Mouse (Mus musculus) adrenal gland, postnatal 0 days (tissue): Measurements from ENCODE around the gene Ears2. TPM values are rescaled to one million over a fixed set of nuclear protein-coding genes. Genes with fewer than 3 reads are reported as not detected.

Experiments
- polyA plus RNA-seq: library from polyadenylated mRNA; unstranded; fragments of >200 nt; fragmentation: Nextera tagmentation; extraction: Ambion mirVana; gene quantifications from 2 replicates; pipeline ENCODE4 v1.2.1, GENCODE M21; 2015

Ears2 gene
- 9.2 and 13.8 TPM in 2 replicates for polyA plus RNA-seq

DNA sequence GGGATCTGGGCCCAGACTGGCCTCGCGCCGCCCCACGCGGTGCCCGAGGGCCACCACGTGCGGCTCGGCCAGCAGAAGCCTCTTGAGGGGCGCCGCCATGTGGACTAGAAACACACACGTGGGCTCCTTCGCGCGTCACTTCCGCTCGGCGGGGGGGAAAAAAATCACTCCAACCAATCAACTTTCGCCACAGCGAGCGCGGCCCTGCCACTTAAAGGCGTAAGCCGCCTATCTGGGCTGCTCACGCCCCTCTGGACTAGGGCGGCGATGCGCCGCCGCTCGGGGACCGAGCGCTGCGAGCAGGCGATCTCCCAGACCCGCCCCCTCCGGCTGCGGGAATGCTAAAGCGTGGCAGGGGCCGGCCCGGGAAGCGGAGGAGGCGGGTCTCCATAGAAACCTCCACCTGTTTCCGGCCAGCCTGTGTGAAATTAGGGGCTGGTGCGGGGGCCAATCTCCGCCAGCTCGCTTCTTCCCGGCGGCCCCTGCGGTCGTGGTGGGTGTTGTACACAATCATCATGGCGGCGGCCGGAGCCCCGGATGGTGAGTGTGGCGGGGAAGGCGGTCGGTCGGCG lies at the start of gene Ears2, which contains the start of gene Ubfd1:
TSS of gene Ears2 (minus strand) at position 319 of the 572 bp plus-strand sequence.
TSS of gene Ubfd1 (plus strand) at position 231 of the 572 bp plus-strand sequence.

DNA sequence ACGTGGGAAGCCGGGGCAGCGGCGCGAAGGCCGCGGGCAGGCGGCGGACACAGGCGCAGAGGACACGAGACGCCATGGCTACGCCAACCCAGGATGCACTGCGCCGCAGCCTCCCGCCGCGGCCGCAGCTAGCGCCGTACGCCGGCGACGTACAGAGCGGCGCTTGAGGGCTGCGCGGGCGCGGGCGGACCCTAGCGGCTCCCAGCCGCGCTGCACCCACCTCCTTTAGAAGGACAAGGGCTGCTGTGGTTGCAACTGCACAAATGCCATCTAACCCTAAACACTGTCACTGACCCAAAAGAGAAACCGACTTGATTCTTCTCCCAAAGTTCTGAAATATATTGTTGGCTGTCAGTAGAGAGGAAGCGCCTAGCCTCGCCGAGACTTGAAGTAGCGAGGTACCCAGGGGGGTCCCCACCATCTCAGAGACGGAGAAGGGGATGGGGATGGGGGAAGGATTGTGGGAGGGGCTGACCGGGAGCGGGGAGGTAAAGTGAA lies 34.7 kb upstream of the Ears2 start, which contains the start of gene Ndufab1:
TSS of gene Ndufab1 (minus strand) at position 140 of the 498 bp plus-strand sequence.

DNA sequence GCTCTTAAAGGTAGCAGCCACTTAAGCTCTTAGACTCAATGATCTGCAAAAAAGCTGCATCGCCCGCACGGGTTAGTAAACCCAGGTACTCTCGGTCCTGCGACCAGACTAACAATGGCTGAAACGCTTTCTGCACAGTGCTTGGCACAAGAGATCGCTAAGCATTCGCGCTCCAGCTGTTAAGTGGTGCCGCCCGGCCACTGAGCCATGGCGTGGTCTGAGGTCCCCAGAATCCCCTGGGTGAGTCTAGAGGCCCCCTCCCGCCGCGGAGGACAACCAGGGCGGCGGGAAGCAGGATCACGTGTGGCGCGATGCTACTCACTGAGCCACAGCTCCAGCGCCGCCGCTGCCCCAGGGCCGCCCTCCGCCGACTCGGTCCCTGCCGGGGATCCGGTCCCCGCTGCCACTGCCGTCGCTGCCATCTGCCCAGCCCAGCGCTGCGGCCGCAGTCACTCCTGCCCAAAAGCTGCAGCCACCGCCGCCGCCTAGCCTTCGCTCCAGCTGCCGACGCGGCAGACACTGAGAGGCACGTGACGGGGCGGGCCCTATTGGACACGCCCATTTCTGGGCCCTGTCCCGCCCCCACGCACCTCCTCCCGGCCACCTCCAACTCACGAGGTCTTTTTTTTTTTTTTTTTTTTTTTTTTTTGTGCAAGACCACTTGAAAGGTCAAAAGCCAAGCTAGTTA lies 46.3 kb downstream of the Ears2 start, which contains the start of gene Gga2:
TSS of gene Gga2 (minus strand) at position 556 of the 688 bp plus-strand sequence.

Other genes starting within 250 kb of the Ears2 start
- gene Scnn1b, start 202.2 kb downstream of the Ears2 start, polyA plus RNA-seq = 0.57 and 2.7 TPM in 2 replicates
- 17.4 and 24.1 TPM in 2 replicates for gene Cog7, start 85.6 kb downstream of the Ears2 start, polyA plus RNA-seq
- 26.0 and 28.4 TPM in 2 replicates for gene Gga2, start 46.0 kb downstream of the Ears2 start, polyA plus RNA-seq
- 29.3 and 33.7 TPM in 2 replicates for gene Ubfd1, start 88 bp downstream of the Ears2 start, polyA plus RNA-seq
- gene Ndufab1, start 34.6 kb upstream of the Ears2 start, polyA plus RNA-seq = 577 and 664 TPM in 2 replicates
- gene Palb2, start 65.7 kb upstream of the Ears2 start, polyA plus RNA-seq = 3.8 and 6.8 TPM in 2 replicates
- gene Dctn5, start 65.8 kb upstream of the Ears2 start, polyA plus RNA-seq = 81.8 and 96.6 TPM in 2 replicates
- 15.9 and 19.8 TPM in 2 replicates for gene Plk1, start 92.2 kb upstream of the Ears2 start, polyA plus RNA-seq
- gene Ern2, start 118.9 kb upstream of the Ears2 start, polyA plus RNA-seq = 0.39 TPM in 1 of 2 replicates, not detected in the other
- 0.85 and 1.0 TPM in 2 replicates for gene Chp2, start 152.2 kb upstream of the Ears2 start, polyA plus RNA-seq
- gene Prkcb, start 221.5 kb upstream of the Ears2 start, polyA plus RNA-seq = 20.1 and 43.7 TPM in 2 replicates